In the genomic region with DNA sequence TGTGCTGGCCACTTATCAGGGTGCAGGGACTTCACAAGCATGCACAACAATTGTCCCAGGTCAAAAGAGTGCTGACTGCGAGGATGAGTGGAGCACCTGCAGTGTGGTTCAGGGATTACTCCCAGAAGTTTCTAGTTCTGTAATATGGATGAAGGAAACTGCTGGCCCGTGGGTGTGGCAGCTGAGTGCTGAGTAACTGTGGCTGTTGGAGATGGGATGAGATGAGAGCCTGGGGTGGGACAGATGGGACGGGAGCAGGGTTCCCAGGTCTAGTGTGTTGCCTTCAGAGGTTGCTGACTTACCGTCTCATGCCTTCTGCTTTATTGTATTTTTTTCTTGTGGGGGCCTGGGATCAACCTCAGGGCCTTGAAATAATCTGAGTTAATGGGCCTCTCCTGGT, we compare ENCODE assay signal across 26 mouse cellular contexts. TPM values are rescaled to one million over a fixed set of nuclear protein-coding genes. Genes with fewer than 3 reads are reported as not detected.
"Had no signal": no experiment of that assay in that cellular context is flagged by ENCODE, and none has a peak within 500 bp of the region (broad histone marks: within the 10 kb centered on the region; RNA-seq: fewer than 3 reads in every experiment).

No protein-coding gene starts in this region.

- H3K4me1 ChIP-seq: kidney, embryonic 15.5 days; midbrain, embryonic 13.5 days; neural tube, embryonic 12.5 days; neural tube, embryonic 15.5 days had no signal

- H3K4me2 ChIP-seq: kidney, embryonic 15.5 days; liver, embryonic 13.5 days; midbrain, embryonic 13.5 days; neural tube, embryonic 12.5 days; neural tube, embryonic 15.5 days had no signal

- H3K27me3 ChIP-seq: kidney, embryonic 15.5 days; liver, embryonic 13.5 days; midbrain, embryonic 13.5 days; neural tube, embryonic 12.5 days; neural tube, embryonic 15.5 days had no signal

- DNase-seq: kidney, adult 2 months; kidney, postnatal 10 days; kidney, postnatal 36 days; layer of hippocampus, postnatal 36 days; liver, embryonic 13.5 days; lung, adult 2 months; lung, postnatal 14 days; lung, postnatal 4 days; retina, postnatal 1 day; right cerebral cortex, postnatal 25 days; thymus, adult 18-20 months; thymus, postnatal 36 days had no signal

- H3K36me3 ChIP-seq: kidney, embryonic 15.5 days; liver, embryonic 13.5 days; midbrain, embryonic 13.5 days; neural tube, embryonic 12.5 days; neural tube, embryonic 15.5 days had no signal

- H3K4me3 ChIP-seq: kidney, embryonic 15.5 days; left cerebral cortex, adult 2 months; liver, embryonic 13.5 days; midbrain, embryonic 13.5 days; neural tube, embryonic 12.5 days; neural tube, embryonic 15.5 days had no signal

- H3K27ac ChIP-seq: kidney, embryonic 15.5 days; left cerebral cortex, adult 2 months; liver, embryonic 13.5 days; midbrain, embryonic 13.5 days; neural tube, embryonic 12.5 days; neural tube, embryonic 15.5 days had no signal

RNA-seq across cellular contexts. Expression of gene Scgb1a1, which starts 28.8 kb away (rescaled TPM):
- total RNA-seq: layer of hippocampus, adult 8-10 months; layer of hippocampus, postnatal 10 days; layer of hippocampus, postnatal 36 days; left cerebral cortex, adult 2 months; left cerebral cortex, postnatal 10 days; left cerebral cortex, postnatal 36 days; liver, adult 2 months; midbrain, postnatal 0 days had no signal
- polyA plus RNA-seq: kidney, embryonic 15.5 days; limb, embryonic 11.5 days; limb, embryonic 14.5 days; liver, embryonic 13.5 days; liver, embryonic 16.5 days; midbrain, embryonic 13.5 days; midbrain, postnatal 0 days; neural tube, embryonic 12.5 days; neural tube, embryonic 15.5 days had no signal
